Mouse (Mus musculus): Measurements from ENCODE around the gene Arf1.

DNA sequence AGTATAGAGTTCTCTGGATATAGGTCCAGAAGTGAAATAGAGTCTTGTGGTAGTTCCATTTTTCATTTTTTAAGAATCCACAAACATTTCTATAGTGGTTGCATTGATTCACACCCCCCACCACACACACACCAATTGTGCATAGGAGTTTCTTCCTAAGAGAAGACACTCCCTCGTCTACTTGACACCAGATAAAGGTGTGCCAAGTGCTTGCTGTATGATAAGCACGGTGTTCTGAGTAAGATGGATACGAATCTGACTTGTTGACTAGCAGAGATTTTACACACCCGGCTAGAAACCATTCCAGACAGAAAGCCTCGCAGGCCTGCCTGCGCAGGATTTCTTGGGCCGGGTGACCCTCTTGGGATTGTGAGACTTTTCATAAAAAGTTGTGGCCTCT lies 31.6 kb upstream of the Arf1 start:
- no peak for TF ChIP-seq CTCF (IDR thresholded peaks at IDR 0.05; ENCODE audit: low read depth, low read length)
- no peak for TF ChIP-seq POLR2A (IDR thresholded peaks at IDR 0.05; ENCODE audit: borderline replicate concordance, low read depth, low read length)
